Mouse (Mus musculus) adipose tissue, adult 10 weeks (tissue): Measurements from ENCODE around the gene Epb41l3. TPM values are rescaled to one million over a fixed set of nuclear protein-coding genes. Genes with fewer than 3 reads are reported as not detected.

Source experiments
- polyA plus RNA-seq: library from polyadenylated mRNA; stranded (reverse); fragments of 350-450 nt; fragmentation: Illumina TruSeq; extraction: RNeasy Lipid Tissue Mini Kit (QIAGEN cat#74804); gene quantifications from one replicate; pipeline ENCODE4 v1.2.3, GENCODE M21; 2014; ENCODE audit warnings: low read depth, low replicate concordance

Epb41l3 gene
- polyA plus RNA-seq, result 10.9 TPM

DNA sequence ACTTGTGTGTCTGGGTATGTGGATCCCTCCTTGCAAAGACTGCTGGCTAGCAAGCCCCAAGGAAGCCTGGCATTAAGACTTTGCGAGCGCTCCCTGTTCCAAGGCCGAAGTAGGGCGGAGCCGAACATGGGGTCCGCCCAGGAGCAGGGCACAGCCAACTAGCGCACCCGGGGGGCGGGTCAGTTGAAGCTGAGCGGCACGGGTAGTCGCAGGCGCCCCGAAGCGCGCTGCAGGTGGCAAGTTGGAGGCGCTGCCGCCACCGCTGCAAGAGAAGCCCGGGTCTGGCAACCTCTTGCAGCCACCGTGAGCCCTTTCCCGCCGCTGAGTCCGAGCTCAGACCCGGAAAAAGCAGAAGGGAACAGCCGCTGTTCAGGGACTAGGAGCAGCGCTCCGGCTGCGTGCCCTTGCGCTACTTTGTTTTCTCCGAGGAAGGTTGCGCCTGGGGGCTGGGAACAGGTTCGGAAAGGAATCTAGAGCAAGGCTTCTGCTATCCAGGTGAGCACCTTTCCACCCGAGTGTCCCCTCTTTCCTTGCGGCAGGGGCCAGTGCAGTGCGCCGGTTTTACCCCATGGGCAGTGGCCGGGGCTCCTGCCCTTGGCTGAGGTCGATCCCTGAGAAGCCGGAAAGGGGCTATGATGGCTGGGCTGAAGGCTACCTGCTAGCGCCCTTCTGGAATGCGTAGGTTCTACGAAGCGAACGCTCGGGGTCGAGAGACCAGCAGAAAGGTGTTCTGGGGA lies at the start of gene Epb41l3:
Gene Epb41l3, plus strand, starts transcription at position 183 of the 737 bp plus-strand sequence.

Other genes starting within 250 kb of the Epb41l3 start
- gene Tmem200c, start 249.1 kb upstream of the Epb41l3 start, polyA plus RNA-seq, result 2.0 TPM